Mouse (Mus musculus): ENCODE results near the gene Fli1. TPM values are rescaled to one million over a fixed set of nuclear protein-coding genes. Genes with fewer than 3 reads are reported as not detected.

Fli1 gene
- 11.7 and 19.1 TPM in 2 replicates for polyA plus RNA-seq (2012; ENCODE audit: insufficient read depth, insufficient read length, missing spikeins)

DNA sequence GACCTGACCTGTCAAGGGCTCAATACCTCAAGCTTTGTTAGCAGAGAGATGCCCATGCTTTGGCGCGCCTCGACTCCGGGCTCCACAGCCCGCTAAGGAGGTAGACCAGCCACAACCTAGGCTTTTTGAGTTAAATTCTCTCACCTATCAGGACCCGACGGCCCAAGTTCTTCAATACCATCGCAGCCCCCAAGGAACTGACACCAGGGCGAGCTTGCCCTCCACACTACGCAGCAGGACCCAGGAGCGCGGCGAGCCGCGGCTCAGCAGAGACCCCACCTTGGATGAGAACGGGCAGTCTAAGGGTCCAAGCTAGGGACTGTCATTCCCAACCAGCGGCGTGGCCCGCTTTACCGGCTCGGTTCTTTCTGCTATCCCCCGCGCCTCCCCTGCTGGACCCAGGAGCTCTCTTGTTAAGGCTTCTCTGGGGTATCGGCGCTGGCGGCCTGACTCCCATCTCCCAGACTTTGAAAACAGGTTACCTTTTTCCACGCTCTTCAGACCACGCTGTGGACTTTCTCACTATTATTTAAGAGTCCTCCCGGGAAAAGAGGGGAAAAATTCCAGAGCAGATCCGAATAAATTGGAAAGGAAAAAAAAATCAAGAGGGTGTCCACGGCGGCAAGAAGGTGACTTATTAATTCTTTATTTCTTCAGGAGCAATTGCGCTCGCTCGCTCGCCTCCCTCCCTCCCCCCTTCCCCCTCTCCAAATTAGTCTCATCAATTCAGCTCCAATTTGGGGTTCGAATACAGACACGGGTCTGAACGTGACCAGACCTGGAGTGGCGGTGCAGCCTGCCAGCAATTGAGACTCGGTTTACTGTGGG is at the start of gene Fli1:
TSS of gene Fli1 (minus strand) at position 650 of the 828 bp plus-strand sequence.
- peak within 1 kb of the TSS; percentile 100 for H3K27ac ChIP-seq (replicated peaks; ENCODE audit: low read depth, low read length)
- H3K4me3 ChIP-seq (ENCODE audit: insufficient read depth, low read depth, low read length): peak within 1 kb of the TSS; percentile 95

DNA sequence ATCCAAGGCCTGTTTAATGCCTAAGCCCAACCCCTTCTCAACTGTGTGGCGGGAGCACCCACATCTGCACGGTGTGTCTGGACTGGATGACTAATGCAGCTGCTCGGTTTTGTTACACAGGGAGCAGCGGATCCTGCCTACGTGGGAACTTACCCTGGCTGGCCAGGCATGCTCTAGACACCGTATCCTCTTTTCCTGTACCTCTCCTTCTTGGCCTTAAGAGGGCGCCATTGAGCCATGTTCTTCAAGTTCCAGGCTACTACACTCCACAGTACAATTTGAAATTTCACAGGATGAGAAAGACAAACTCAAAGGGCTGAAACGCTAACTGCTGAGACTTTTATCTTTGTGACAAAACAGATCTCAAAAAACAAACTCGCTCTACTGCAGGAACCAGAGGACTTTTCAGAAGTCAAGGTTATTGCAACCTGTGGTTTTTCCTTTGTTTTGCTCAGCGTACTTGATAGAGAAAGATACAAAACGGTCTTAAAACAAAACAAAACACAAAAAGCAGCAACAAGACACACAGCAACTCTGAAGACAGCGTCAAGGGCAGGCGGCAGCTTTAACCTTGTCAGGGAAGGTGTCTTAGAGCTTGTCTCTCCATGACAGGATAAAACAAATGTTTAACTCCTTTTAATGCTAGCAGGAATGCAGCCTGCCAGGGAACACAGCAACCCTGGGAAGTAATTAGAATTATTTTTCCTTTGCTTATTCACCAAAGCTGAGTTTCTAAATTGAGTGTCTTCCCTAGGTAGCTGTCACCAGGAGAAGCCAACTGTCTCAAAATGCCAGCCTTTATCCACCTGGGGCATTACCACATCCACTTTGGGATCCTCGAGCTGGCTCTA is 49.3 kb upstream of the Fli1 start:
- peaks cover 24% of the 10 kb centered on the region for H3K4me1 ChIP-seq (ENCODE audit: control insufficient read depth, insufficient read depth, insufficient read length, low read length)
- peak overlapping the region; percentile 75 for H3K27ac ChIP-seq (replicated peaks; ENCODE audit: low read depth, low read length)
- peak overlapping the region; percentile 12; the same call in 1 of the 2 replicates for H3K4me3 ChIP-seq (ENCODE audit: insufficient read depth, low read depth, low read length)

More for the DNA sequence above, at the start of gene Fli1:
- peaks cover 6% of the 10 kb centered on the region; the same call in 1 of the 2 replicates for H3K4me1 ChIP-seq (ENCODE audit: control insufficient read depth, insufficient read depth, insufficient read length, low read length)

- Histone ChIP-seq H3K4me3 (ENCODE audit: insufficient read depth, low read depth, low read length) (no peak overlapping the region), H3K4me1 (ENCODE audit: control insufficient read depth, insufficient read depth, insufficient read length, low read length) (peaks cover 22% of the 10 kb centered on the region), H3K27ac (replicated peaks; ENCODE audit: low read depth, low read length) (no peak overlapping the region)
Observed at GRCm38 (mm10) chr9:32590571-32590970, 47.9 kb upstream of the Fli1 start.

- Histone ChIP-seq H3K4me3 (ENCODE audit: insufficient read depth, low read depth, low read length) (no peak overlapping the region), H3K27ac (replicated peaks; ENCODE audit: low read depth, low read length) (no peak overlapping the region), H3K4me1 (ENCODE audit: control insufficient read depth, insufficient read depth, insufficient read length, low read length) (peaks cover 19% of the 10 kb centered on the region)
Observed at GRCm38 (mm10) chr9:32589900-32590299, 47.2 kb upstream of the Fli1 start.

- H3K4me1 ChIP-seq (ENCODE audit: control insufficient read depth, insufficient read depth, insufficient read length, low read length): no peaks in the 10 kb centered on the region
- no peak overlapping the region for H3K27ac ChIP-seq (replicated peaks; ENCODE audit: low read depth, low read length)
- H3K4me3 ChIP-seq (ENCODE audit: insufficient read depth, low read depth, low read length): no peak overlapping the region
Observed at GRCm38 (mm10) chr9:32585357-32585756, 42.7 kb upstream of the Fli1 start.

GRCm38 (mm10) chr9:32583905-32584304 is 41.2 kb upstream of the Fli1 start:
- no peaks in the 10 kb centered on the region for H3K4me1 ChIP-seq (ENCODE audit: control insufficient read depth, insufficient read depth, insufficient read length, low read length)
- H3K4me3 ChIP-seq (ENCODE audit: insufficient read depth, low read depth, low read length): no peak overlapping the region
- H3K27ac ChIP-seq (replicated peaks; ENCODE audit: low read depth, low read length): no peak overlapping the region

GRCm38 (mm10) chr9:32581851-32582573 is 39.4 kb upstream of the Fli1 start:
- Histone ChIP-seq H3K27ac (replicated peaks; ENCODE audit: low read depth, low read length) (no peak overlapping the region), H3K4me1 (ENCODE audit: control insufficient read depth, insufficient read depth, insufficient read length, low read length) (no peaks in the 10 kb centered on the region), H3K4me3 (ENCODE audit: insufficient read depth, low read depth, low read length) (no peak overlapping the region)

DNA sequence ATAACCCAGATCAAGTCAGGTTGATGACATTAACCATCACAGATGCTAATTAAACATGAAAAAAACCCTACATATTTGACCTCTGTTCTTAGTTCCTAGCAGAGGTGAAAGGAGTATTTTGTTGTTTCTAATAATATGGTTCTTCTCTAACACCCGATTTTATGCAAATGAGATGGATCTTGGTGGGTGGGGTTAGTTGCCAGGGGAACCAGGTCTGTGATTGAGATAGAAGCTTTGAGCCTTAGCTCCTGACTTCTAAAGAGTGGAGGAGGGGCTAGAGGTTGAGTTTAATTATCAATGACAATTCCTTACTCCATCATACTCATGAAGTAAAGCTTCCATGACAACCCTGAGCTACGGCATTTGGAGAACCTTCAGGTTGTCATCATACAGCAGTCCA is 35.8 kb upstream of the Fli1 start:
- no peak overlapping the region for H3K4me3 ChIP-seq (ENCODE audit: insufficient read depth, low read depth, low read length)
- H3K27ac ChIP-seq (replicated peaks; ENCODE audit: low read depth, low read length): no peak overlapping the region

DNA sequence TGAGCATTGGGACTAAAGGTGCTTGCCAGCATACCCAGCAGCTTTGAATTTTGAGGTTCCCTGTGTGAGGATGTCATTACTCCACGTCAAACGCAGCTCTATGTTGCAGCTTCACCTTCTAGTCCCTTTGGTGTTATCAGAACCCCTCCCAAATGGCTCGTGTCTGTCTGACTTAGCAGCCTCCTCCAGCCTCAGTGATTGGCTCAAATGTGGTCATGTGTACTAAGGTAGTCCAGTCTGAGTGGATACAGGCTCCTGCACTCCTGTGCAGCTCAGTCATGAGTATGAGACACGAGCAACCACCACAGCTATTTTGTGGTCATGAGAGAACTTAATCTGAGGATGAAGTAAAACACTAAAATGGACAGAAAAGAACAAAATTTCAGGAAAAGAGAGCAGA is 31.0 kb upstream of the Fli1 start:
- Histone ChIP-seq H3K27ac (replicated peaks; ENCODE audit: low read depth, low read length) (no peak overlapping the region), H3K4me1 (ENCODE audit: control insufficient read depth, insufficient read depth, insufficient read length, low read length) (no peaks in the 10 kb centered on the region), H3K4me3 (ENCODE audit: insufficient read depth, low read depth, low read length) (no peak overlapping the region)

More for the DNA sequence above, 35.8 kb upstream of the Fli1 start:
- H3K4me1 ChIP-seq (ENCODE audit: control insufficient read depth, insufficient read depth, insufficient read length, low read length): no peaks in the 10 kb centered on the region

GRCm38 (mm10) chr9:32571676-32572075 is 29.0 kb upstream of the Fli1 start:
- H3K4me1 ChIP-seq (ENCODE audit: control insufficient read depth, insufficient read depth, insufficient read length, low read length): no peaks in the 10 kb centered on the region
- no peak overlapping the region for H3K27ac ChIP-seq (replicated peaks; ENCODE audit: low read depth, low read length)
- H3K4me3 ChIP-seq (ENCODE audit: insufficient read depth, low read depth, low read length): no peak overlapping the region

DNA sequence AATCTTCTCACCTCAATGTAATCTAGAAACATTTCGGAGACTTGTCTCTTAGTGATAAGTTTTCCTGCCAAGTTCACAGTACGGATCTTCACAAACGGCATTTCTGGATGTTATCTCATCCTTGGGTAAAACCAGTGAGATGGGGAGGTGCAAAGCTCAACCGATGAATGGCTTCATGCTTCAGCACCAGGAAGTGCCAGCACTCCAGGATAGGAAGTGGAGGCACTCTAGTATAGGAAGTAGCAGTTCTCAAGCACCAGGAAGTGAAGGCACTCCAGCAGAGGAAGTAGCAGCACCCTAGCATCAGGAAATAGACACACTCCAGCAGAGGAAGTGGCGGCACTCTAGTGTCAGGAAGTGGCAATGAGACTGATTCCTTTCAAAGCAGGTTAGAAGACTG is 27.9 kb upstream of the Fli1 start:
- Histone ChIP-seq H3K4me1 (ENCODE audit: control insufficient read depth, insufficient read depth, insufficient read length, low read length) (no peaks in the 10 kb centered on the region), H3K27ac (replicated peaks; ENCODE audit: low read depth, low read length) (no peak overlapping the region), H3K4me3 (ENCODE audit: insufficient read depth, low read depth, low read length) (no peak overlapping the region)

- no peak overlapping the region for H3K4me3 ChIP-seq (ENCODE audit: insufficient read depth, low read depth, low read length)
- no peak overlapping the region for H3K27ac ChIP-seq (replicated peaks; ENCODE audit: low read depth, low read length)
- H3K4me1 ChIP-seq (ENCODE audit: control insufficient read depth, insufficient read depth, insufficient read length, low read length): no peaks in the 10 kb centered on the region
Observed at GRCm38 (mm10) chr9:32569261-32569660, 26.6 kb upstream of the Fli1 start.

DNA sequence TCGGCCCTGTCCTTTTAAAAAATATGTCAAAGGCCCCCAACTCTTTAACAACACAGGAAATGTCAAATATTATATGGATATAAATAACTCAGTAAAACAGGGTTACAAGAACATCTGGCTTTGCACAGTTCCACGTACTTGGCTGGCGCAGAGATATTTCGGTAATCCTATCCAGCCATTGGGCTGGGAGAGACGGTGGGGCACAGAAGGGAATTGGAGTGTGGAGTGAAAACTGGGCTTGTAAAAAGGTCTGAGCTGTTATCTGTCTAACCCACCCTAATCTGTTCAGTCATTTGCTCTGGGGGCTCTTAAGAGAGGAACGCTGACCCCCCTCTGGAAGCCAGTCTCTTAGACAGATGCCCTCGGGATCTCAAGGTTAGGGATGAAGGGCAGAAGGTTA is 24.9 kb upstream of the Fli1 start:
- Histone ChIP-seq H3K4me1 (ENCODE audit: control insufficient read depth, insufficient read depth, insufficient read length, low read length) (no peaks in the 10 kb centered on the region), H3K27ac (replicated peaks; ENCODE audit: low read depth, low read length) (no peak overlapping the region), H3K4me3 (ENCODE audit: insufficient read depth, low read depth, low read length) (no peak overlapping the region)

DNA sequence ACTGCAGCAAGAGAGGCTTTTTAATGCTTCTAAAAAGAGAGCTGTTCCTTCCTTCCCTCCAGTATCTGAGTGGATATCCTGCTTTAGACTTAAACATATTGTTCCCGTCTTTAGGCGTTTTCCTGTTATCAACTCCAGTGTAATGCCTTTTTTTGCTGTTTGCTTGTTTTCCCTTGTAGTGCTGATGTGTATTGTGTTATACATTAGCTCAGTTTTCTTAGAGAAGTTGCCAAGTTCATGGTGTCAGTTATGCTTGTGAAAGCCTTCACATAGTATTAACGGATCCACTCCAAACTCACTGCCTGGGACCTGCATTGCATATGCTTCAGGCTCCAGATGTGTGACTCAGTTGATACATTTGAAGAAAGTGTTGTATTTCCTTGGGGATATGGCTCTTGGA is 22.6 kb upstream of the Fli1 start:
- Histone ChIP-seq H3K27ac (replicated peaks; ENCODE audit: low read depth, low read length) (no peak overlapping the region), H3K4me1 (ENCODE audit: control insufficient read depth, insufficient read depth, insufficient read length, low read length) (no peaks in the 10 kb centered on the region), H3K4me3 (ENCODE audit: insufficient read depth, low read depth, low read length) (no peak overlapping the region)

DNA sequence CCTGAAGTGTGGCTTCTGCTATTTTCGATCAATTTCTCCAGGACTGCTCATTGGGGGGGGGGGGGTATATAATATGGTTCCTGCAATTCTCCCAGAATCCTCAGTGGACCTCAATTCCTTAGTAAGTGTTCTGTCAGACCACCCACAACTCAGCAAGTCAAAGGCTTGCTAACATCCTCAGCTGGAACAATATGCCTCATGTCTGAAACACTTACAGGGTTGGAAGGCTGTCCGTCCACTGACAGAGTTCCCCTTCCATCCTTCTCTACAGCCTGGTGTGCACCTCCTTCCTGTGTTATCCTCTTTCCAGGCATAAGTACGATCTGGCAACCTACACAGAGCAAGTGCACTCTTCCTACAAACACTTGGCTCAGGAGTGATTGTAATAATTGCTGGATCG is 20.2 kb upstream of the Fli1 start:
- no peaks in the 10 kb centered on the region for H3K4me1 ChIP-seq (ENCODE audit: control insufficient read depth, insufficient read depth, insufficient read length, low read length)
- no peak overlapping the region; the same call in 1 of the 2 replicates for H3K4me3 ChIP-seq (ENCODE audit: insufficient read depth, low read depth, low read length)
- H3K27ac ChIP-seq (replicated peaks; ENCODE audit: low read depth, low read length): no peak overlapping the region
